Mouse (Mus musculus) thymus, adult 2 months (tissue): ENCODE results near the gene Nr2f2.

ENCODE experiments used
- CTCF ChIP-seq: fragments of 200-500 bp; IDR thresholded peaks from 2 replicates; pipeline ENCODE4 v1.5.1; 2012; ENCODE audit warnings: mild to moderate bottlenecking, control low read depth, low read length, moderate library complexity, borderline replicate concordance; ENCODE audit not compliant: control insufficient read depth, poor library complexity, insufficient read depth; ENCODE audit errors: extremely low read depth
- POLR2A ChIP-seq: fragments of 200-500 bp; IDR thresholded peaks from 2 replicates; pipeline ENCODE4 v1.6.1; 2012; ENCODE audit warnings: mild to moderate bottlenecking, low read length, control low read depth, moderate library complexity; ENCODE audit not compliant: control insufficient read depth, poor library complexity, insufficient read depth; ENCODE audit errors: extremely low read depth

DNA sequence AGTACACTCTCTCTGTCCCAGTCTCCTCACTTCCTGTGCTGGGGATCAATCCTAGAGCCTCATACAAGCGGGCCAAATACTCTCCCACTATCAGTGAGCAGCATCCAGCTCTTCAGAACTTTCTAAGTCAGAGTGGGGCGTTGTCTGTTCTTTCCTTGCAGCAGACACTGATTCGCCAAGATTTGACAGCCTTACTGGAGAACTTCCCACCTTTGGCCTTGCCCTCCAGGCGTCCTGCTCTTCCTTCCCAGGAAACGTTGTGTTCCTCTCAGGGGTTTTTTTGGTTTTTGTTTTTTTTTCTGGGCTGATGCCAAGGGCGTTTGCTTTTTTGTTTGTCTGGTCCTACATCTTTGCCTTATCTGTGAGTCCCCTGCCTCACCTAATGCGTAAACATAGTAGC, 60.8 kb downstream of the Nr2f2 start:
- TF ChIP-seq CTCF (no peak), POLR2A (no peak)
